Mouse (Mus musculus) small intestine, adult 2 months (tissue): ENCODE measurements around the gene Dcst2.

ENCODE experiments used
- CTCF ChIP-seq: fragments of 200-500 bp; IDR thresholded peaks from 2 replicates; pipeline ENCODE4 v1.5.1; 2012; ENCODE audit warnings: low read depth, mild to moderate bottlenecking, control low read depth, inconsistent platforms, low read length, moderate library complexity, mixed read lengths; ENCODE audit not compliant: insufficient replicate concordance, insufficient read length; ENCODE audit errors: extremely low read depth
- POLR2A ChIP-seq: fragments of 200-500 bp; IDR thresholded peaks from 2 replicates; pipeline ENCODE4 v1.6.1; 2012; ENCODE audit warnings: low read depth, mild to moderate bottlenecking, control low read depth, inconsistent platforms, low read length, moderate library complexity

DNA sequence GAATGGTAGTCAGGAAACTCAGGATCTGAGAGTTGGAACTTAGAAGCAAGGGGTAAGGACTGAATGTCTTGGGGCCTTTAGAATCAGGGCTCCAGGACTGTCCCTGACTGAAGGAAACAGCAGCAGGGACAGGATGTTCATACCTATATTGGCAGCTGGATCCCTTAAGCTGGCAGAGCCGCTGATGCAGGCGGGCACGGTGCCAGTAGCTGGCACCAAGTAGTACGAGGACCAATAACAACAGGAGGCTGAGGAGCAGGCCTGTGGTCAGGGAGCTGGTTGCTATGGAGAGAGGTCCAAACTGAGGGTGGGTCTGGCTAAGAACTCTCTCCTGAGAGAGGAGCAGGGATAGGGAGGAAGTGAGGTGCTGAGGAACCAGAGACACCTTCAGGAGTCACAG is 20.0 kb upstream of the Dcst2 start:
- TF ChIP-seq POLR2A (no peak), CTCF (no peak)
